ENCODE assay signal across 14 mouse cellular contexts in genomic region chr19:16138064-16138580, GRCm38 (mm10). TPM values are rescaled to one million over a fixed set of nuclear protein-coding genes. Genes with fewer than 3 reads are reported as not detected.
A peak's percentile ranks its signal among the peaks of the same experiment; 100 is the strongest.
DNase-seq lines count a peak whose midpoint lies in the region; ATAC-seq and TF ChIP-seq lines count a peak whose summit lies in the region.
"Had no signal": no experiment of that assay in that cellular context is flagged by ENCODE, and none has a peak within 500 bp of the region (broad histone marks: within the 10 kb centered on the region; RNA-seq: fewer than 3 reads in every experiment).

No protein-coding gene starts in this region.

- 32% methylated on average over 5 of the region's 5 CpGs for WGBS in heart, embryonic 13.5 days
- WGBS in lung, embryonic 14.5 days = 57% methylated on average over 5 of the region's 5 CpGs
- 48% methylated on average over 5 of the region's 5 CpGs for WGBS in intestine, embryonic 16.5 days
- WGBS in neural tube, embryonic 13.5 days = 66% methylated on average over 5 of the region's 5 CpGs

- peaks cover 8% of the 10 kb centered on the region for H3K36me3 ChIP-seq in heart, embryonic 13.5 days
- H3K36me3 ChIP-seq in lung, embryonic 14.5 days (ENCODE audit: insufficient read depth) = no peaks in the 10 kb centered on the region
- no peaks in the 10 kb centered on the region for H3K36me3 ChIP-seq in intestine, embryonic 16.5 days (ENCODE audit: control insufficient read depth, insufficient read depth, low read length)
- H3K36me3 ChIP-seq in neural tube, embryonic 13.5 days = peaks cover 10% of the 10 kb centered on the region; the same call in 1 of the 2 replicates
- H3K36me3 ChIP-seq: liver, embryonic 13.5 days had no signal

- peaks cover 3% of the 10 kb centered on the region; the same call in 1 of the 2 replicates for H3K9me3 ChIP-seq in heart, embryonic 13.5 days
- no peaks in the 10 kb centered on the region for H3K9me3 ChIP-seq in lung, embryonic 14.5 days (ENCODE audit: low read depth, low read length)
- H3K9me3 ChIP-seq in intestine, embryonic 16.5 days (ENCODE audit: control insufficient read depth, low read length) = no peaks in the 10 kb centered on the region
- H3K9me3 ChIP-seq in neural tube, embryonic 13.5 days = no peaks in the 10 kb centered on the region
- H3K9me3 ChIP-seq: liver, embryonic 13.5 days had no signal

- no peaks in the 10 kb centered on the region for H3K27me3 ChIP-seq in heart, embryonic 13.5 days (replicated peaks)
- no peaks in the 10 kb centered on the region for H3K27me3 ChIP-seq in lung, embryonic 14.5 days (ENCODE audit: insufficient read depth, low read length)
- H3K27me3 ChIP-seq in intestine, embryonic 16.5 days (replicated peaks; ENCODE audit: control insufficient read depth, insufficient read depth, low read length) = no peaks in the 10 kb centered on the region
- H3K27me3 ChIP-seq in neural tube, embryonic 13.5 days = no peaks in the 10 kb centered on the region
- H3K27me3 ChIP-seq: CH12.LX had no signal

- H3K4me2 ChIP-seq in heart, embryonic 13.5 days = peak overlapping the region; percentile 55
- no peak overlapping the region for H3K4me2 ChIP-seq in lung, embryonic 14.5 days
- 0 out of 2 replicates have a peak overlapping the region, but pooled peaks have one; percentile 8 for H3K4me2 ChIP-seq in intestine, embryonic 16.5 days (ENCODE audit: low read depth, low read length)
- peak overlapping the region; percentile 20 for H3K4me2 ChIP-seq in neural tube, embryonic 13.5 days
- H3K4me2 ChIP-seq: liver, embryonic 13.5 days had no signal

- DNase-seq in heart, postnatal 25 days (ENCODE audit: low spot score) = no peak
- DNase-seq in lung, embryonic 14.5 days = peak; percentile 51
- DNase-seq in lung, postnatal 14 days = no peak
- DNase-seq in thymus, postnatal 4 days = no peak
- DNase-seq: adrenal gland, postnatal 10 days; kidney, postnatal 4 days; liver, embryonic 13.5 days; retina, postnatal 1 day; thymus, postnatal 36 days had no signal

- H3K27ac ChIP-seq in heart, embryonic 13.5 days (replicated peaks) = 0 out of 2 replicates have a peak overlapping the region, but pooled peaks have one; percentile 9
- H3K27ac ChIP-seq in lung, embryonic 14.5 days (ENCODE audit: low read depth) = no peak overlapping the region
- 0 out of 2 replicates have a peak overlapping the region, but pooled peaks have one; percentile 26 for H3K27ac ChIP-seq in intestine, embryonic 16.5 days (ENCODE audit: low read length)
- 0 out of 2 replicates have a peak overlapping the region, but pooled peaks have one; percentile 6 for H3K27ac ChIP-seq in neural tube, embryonic 13.5 days (replicated peaks)
- H3K27ac ChIP-seq: liver, embryonic 13.5 days had no signal

- peaks cover 88% of the 10 kb centered on the region for H3K4me1 ChIP-seq in heart, embryonic 13.5 days
- H3K4me1 ChIP-seq in lung, embryonic 14.5 days (ENCODE audit: insufficient read depth) = peaks cover 29% of the 10 kb centered on the region
- peaks cover 45% of the 10 kb centered on the region for H3K4me1 ChIP-seq in intestine, embryonic 16.5 days (ENCODE audit: control insufficient read depth, insufficient read depth, low read length)
- H3K4me1 ChIP-seq in neural tube, embryonic 13.5 days (replicated peaks) = peaks cover 86% of the 10 kb centered on the region

- ATAC-seq in heart, embryonic 13.5 days (ENCODE audit: extremely low read depth, insufficient number of reproducible peaks, low FRiP score, low TSS enrichment) = no peak
- ATAC-seq in lung, embryonic 14.5 days (ENCODE audit: insufficient read depth) = no peak
- no peak for ATAC-seq in intestine, embryonic 16.5 days
- no peak for ATAC-seq in neural tube, embryonic 13.5 days (ENCODE audit: low read depth)
- ATAC-seq: forebrain, embryonic 16.5 days had no signal

- intact Hi-C loops in heart, postnatal 25 days (cut with DNase I) = no loop called here

- no peak for TF ChIP-seq CTCF in lung, embryonic 14.5 days (IDR thresholded peaks at IDR 0.05; ENCODE audit: low read depth)

- peak overlapping the region; percentile 6; the same call in 1 of the 2 replicates for H3K9ac ChIP-seq in heart, embryonic 13.5 days
- H3K9ac ChIP-seq in lung, embryonic 14.5 days = no peak overlapping the region
- H3K9ac ChIP-seq in intestine, embryonic 16.5 days (ENCODE audit: low read depth, low read length) = no peak overlapping the region
- H3K9ac ChIP-seq in neural tube, embryonic 13.5 days = no peak overlapping the region
- H3K9ac ChIP-seq: liver, embryonic 13.5 days had no signal

- no peak overlapping the region for H3K4me3 ChIP-seq in heart, embryonic 13.5 days
- no peak overlapping the region for H3K4me3 ChIP-seq in lung, embryonic 14.5 days (ENCODE audit: low read depth, low read length)
- no peak overlapping the region for H3K4me3 ChIP-seq in intestine, embryonic 16.5 days (ENCODE audit: low read length)
- no peak overlapping the region for H3K4me3 ChIP-seq in neural tube, embryonic 13.5 days
- H3K4me3 ChIP-seq: liver, embryonic 13.5 days had no signal

RNA-seq across cellular contexts. Expression of gene Gnaq, which starts 5.5 kb away (rescaled TPM):
- 16.9 and 18.3 TPM in 2 replicates for polyA plus RNA-seq in heart, embryonic 13.5 days (2015; fragmentation: Nextera tagmentation; extraction: Ambion mirVana)
- total RNA-seq in heart, postnatal 25 days (2021) = 10 to 100 TPM; 24.9 to 25.8 TPM
- 15.9 and 16.1 TPM in 2 replicates for polyA plus RNA-seq in lung, embryonic 14.5 days (2014; fragmentation: Nextera tagmentation; extraction: Ambion mirVana)
- polyA plus RNA-seq in intestine, embryonic 16.5 days (2015; fragmentation: Nextera tagmentation; extraction: Ambion mirVana) = 26.2 and 26.7 TPM in 2 replicates
- polyA plus RNA-seq in neural tube, embryonic 13.5 days (2015; fragmentation: Nextera tagmentation; extraction: Ambion mirVana) = 83.3 and 88.9 TPM in 2 replicates
